Mouse (Mus musculus): Measurements from ENCODE around the gene Rrp9.

GRCm38 (mm10) chr9:106509356-106509755 lies 33.6 kb downstream of the Rrp9 start:
- TF ChIP-seq CTCF (IDR thresholded peaks at IDR 0.05; ENCODE audit: low read depth) (no peak), EP300 (IDR thresholded peaks at IDR 0.05; ENCODE audit: low read depth) (no peak)

Data from liver, postnatal 0 days (tissue).